Mouse (Mus musculus) neural tube, embryonic 11.5 days (tissue): ENCODE data around the gene Fgf18. TPM values are rescaled to one million over a fixed set of nuclear protein-coding genes. Genes with fewer than 3 reads are reported as not detected.

Experiments
- ATAC-seq: fragments of 200-750 bp; cut with Nextera tagmentation; 2 replicates; pipeline ENCODE4 v1.8.0; 2017; ENCODE audit warnings: moderate number of reproducible peaks, mild to moderate bottlenecking, moderate TSS enrichment, moderate library complexity; ENCODE audit not compliant: insufficient read depth, low FRiP score, low TSS enrichment
- DNase-seq: peaks from one replicate; pipeline ENCODE4 v3.0.0-alpha.2; 2015; ENCODE audit warnings: low spot score
- H3K27ac ChIP-seq: fragments of 300-500 bp; sonication (generic); 2 replicates; pipeline ENCODE4 v1.5.1; 2014; ENCODE audit warnings: low read depth, mild to moderate bottlenecking, low read length
- H3K27me3 ChIP-seq: fragments of 300-500 bp; sonication (generic); 2 replicates; pipeline ENCODE4 v1.6.1; 2014; ENCODE audit warnings: mild to moderate bottlenecking, low read length, mixed read lengths; ENCODE audit not compliant: control insufficient read depth, insufficient read depth
- H3K36me3 ChIP-seq: fragments of 300-500 bp; sonication (generic); 2 replicates; pipeline ENCODE4 v1.6.1; 2014; ENCODE audit warnings: mild to moderate bottlenecking, low read length, moderate library complexity, mixed read lengths; ENCODE audit not compliant: control insufficient read depth, insufficient read depth
- H3K4me1 ChIP-seq: fragments of 300-500 bp; sonication (generic); 2 replicates; pipeline ENCODE4 v1.6.1; 2014; ENCODE audit warnings: low read length, mixed read lengths; ENCODE audit not compliant: control insufficient read depth, insufficient read depth
- H3K4me2 ChIP-seq: fragments of 300-500 bp; sonication (generic); 2 replicates; pipeline ENCODE4 v1.6.1; 2014; ENCODE audit warnings: low read depth, mild to moderate bottlenecking, moderate library complexity
- H3K4me3 ChIP-seq: fragments of 300-500 bp; sonication (generic); 2 replicates; pipeline ENCODE4 v1.5.1; 2014; ENCODE audit warnings: low read depth, low read length
- H3K9ac ChIP-seq: fragments of 300-500 bp; sonication (generic); 2 replicates; pipeline ENCODE4 v1.6.1; 2014; ENCODE audit warnings: mild to moderate bottlenecking, low read length
- H3K9me3 ChIP-seq: fragments of 300-500 bp; sonication (generic); 2 replicates; pipeline ENCODE4 v1.6.1; 2016; ENCODE audit warnings: low read length; ENCODE audit not compliant: control insufficient read depth
- WGBS: fragments of 180-500 bp; shearing (Covaris S2); extraction: QIAGEN DNeasy Blood & Tissue Kit; methylation state at CpG from one replicate; pipeline ENCODE4 v1.1.7; 2014; 5-methylcytosine and 5-hydroxymethylcytosine counted together
- polyA plus RNA-seq: library from polyadenylated mRNA; unstranded; fragments of >200 nt; fragmentation: Nextera tagmentation; extraction: Ambion mirVana; gene quantifications from 2 replicates; pipeline ENCODE4 v1.2.1, GENCODE M21; 2014

The Fgf18 gene
- polyA plus RNA-seq, 1 experiment from 2014 or later: 9.9 TPM

DNA sequence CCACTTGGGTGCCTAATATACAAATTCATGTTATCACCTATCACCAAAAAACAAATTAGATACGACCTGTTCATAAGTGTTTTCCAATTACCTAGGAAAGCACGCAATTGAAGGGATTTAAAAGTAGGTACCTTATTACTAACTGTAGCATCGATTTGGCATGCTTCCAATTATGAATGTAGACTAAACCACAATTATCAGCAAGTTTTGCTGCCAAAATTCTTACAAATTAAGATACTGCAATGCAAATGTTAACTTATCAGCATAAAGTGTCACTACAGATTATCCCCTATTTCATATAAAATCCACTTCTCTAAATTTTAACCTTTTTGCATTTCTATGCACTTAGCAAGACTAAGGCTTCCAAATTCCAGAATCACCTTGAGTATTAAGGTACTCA is 7.3 kb upstream of the Fgf18 start:
- ATAC-seq (no peak), DNase-seq (no peak)
- H3K27me3 ChIP-seq: no peaks in the 10 kb centered on the region
- H3K36me3 ChIP-seq: no peaks in the 10 kb centered on the region
- WGBS: 96% methylated on average over 3 of the region's 3 CpGs
- no peak overlapping the region for H3K4me3 ChIP-seq
- H3K4me1 ChIP-seq: no peaks in the 10 kb centered on the region
- no peak overlapping the region for H3K27ac ChIP-seq
- H3K9ac ChIP-seq: no peak overlapping the region
- no peaks in the 10 kb centered on the region for H3K9me3 ChIP-seq
- no peak overlapping the region for H3K4me2 ChIP-seq

DNA sequence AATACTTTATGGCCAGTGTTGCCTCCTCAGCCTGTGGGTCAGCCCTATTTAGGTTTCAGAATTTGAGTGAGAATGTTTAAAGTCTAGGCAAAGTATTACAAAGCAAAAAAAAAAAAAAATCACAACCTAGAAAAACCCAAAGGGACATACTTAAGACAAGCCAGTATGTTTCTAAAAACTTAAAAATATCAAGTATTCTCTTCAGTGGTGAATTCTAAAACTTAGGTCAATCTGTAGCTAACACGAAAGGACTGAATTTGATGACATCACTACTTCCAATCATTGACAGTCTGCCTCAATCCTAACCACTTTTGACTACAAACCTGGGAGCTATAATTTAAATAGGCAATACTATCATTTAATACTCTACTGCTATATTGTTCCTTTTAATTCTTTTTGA is 5.8 kb upstream of the Fgf18 start:
- ATAC-seq (no peak), DNase-seq (no peak)
- Histone ChIP-seq H3K9ac (no peak overlapping the region), H3K27me3 (no peaks in the 10 kb centered on the region), H3K9me3 (no peaks in the 10 kb centered on the region), H3K36me3 (no peaks in the 10 kb centered on the region), H3K4me2 (no peak overlapping the region), H3K27ac (no peak overlapping the region), H3K4me3 (no peak overlapping the region), H3K4me1 (no peaks in the 10 kb centered on the region)
- 97% methylated on average over 1 of the region's 1 CpGs for WGBS

DNA sequence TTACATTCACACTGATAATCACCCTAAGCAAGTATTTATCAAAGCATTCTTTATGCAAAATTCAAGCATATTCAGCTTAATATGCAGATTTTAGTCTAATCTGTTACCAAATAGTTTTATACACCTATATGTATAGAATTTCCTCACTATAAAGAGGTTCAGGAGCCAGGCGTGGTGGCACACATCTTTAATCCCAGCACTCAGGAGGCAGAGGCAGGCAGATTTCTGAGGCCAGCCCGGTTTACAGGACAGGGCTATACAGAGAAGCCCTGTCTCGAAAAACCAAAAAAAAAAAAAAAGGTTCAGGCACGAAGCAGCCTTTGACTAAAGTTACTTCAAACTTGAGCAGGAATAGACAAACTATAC is 4.6 kb upstream of the Fgf18 start:
- Histone ChIP-seq H3K9ac (no peak overlapping the region), H3K36me3 (no peaks in the 10 kb centered on the region), H3K4me2 (no peak overlapping the region), H3K4me3 (no peak overlapping the region), H3K27me3 (peaks cover 2% of the 10 kb centered on the region; the same call in 1 of the 2 replicates), H3K4me1 (0 out of 2 replicates have a peak, but pooled peaks cover 2% of the 10 kb centered on the region), H3K9me3 (no peaks in the 10 kb centered on the region), H3K27ac (no peak overlapping the region)
- ATAC-seq: no peak
- WGBS: 80% methylated on average over 4 of the region's 4 CpGs
- no peak for DNase-seq

DNA sequence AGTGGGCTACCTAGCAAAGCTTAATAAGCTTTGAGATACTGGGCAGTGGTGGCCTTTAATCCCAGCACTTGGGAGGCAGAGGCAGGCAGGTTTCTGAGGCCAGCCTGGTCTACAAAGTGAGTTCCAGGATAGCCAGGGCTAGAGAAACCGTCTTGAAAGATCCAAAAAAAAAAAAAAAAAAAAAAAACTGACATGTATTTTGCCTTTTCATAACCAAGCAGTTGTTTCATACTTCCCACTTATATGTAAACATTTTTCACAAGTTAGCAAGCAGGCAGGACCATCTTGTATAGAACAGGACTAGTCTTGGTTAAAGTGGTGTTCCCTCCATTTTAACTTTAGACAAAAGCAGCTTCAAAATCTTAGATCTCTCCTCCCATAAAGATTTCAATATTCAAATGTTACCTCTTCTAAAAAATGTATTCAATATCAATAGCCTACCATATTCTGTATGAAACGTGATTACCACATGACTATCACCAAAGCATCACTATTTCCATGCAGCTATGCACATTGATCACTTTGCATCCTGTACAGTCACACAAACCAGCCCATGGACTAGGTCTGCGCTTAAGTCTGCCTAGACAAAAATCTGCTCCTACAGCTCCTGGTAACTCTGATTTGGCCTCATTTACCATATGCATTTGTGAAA is 4.1 kb upstream of the Fgf18 start:
- peaks cover 5% of the 10 kb centered on the region; the same call in 1 of the 2 replicates for H3K27me3 ChIP-seq
- H3K9me3 ChIP-seq: no peaks in the 10 kb centered on the region
- H3K9ac ChIP-seq: no peak overlapping the region
- DNase-seq (no peak), ATAC-seq (no peak)
- 0 out of 2 replicates have a peak, but pooled peaks cover 3% of the 10 kb centered on the region for H3K4me1 ChIP-seq
- no peak overlapping the region for H3K4me3 ChIP-seq
- WGBS: 78% methylated on average over 3 of the region's 3 CpGs
- no peaks in the 10 kb centered on the region for H3K36me3 ChIP-seq
- no peak overlapping the region for H3K27ac ChIP-seq
- no peak overlapping the region for H3K4me2 ChIP-seq

DNA sequence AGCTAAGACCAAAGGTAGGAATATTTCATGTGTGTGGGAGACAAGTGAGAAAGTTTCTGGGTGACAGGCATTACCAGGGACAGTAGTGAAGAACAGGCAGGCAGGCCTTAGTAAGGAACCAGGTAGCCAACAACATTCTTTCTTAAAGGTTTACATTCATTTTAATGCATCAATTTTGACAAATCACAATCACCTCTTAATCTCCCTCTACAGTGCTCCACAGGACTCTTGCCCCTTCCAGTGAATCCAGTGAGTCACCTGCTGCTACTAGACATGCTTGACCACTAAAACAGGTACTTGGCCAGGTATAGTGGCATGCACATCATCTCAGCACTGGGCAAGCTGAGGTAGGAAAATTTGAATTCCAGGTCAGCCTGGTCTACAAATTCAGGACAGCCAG is 3.2 kb upstream of the Fgf18 start:
- Histone ChIP-seq H3K4me2 (no peak overlapping the region), H3K27ac (no peak overlapping the region), H3K27me3 (peaks cover 10% of the 10 kb centered on the region), H3K9me3 (no peaks in the 10 kb centered on the region), H3K4me1 (peaks cover 7% of the 10 kb centered on the region; the same call in 1 of the 2 replicates), H3K9ac (no peak overlapping the region), H3K36me3 (no peaks in the 10 kb centered on the region), H3K4me3 (no peak overlapping the region)
- ATAC-seq (no peak), DNase-seq (no peak)

DNA sequence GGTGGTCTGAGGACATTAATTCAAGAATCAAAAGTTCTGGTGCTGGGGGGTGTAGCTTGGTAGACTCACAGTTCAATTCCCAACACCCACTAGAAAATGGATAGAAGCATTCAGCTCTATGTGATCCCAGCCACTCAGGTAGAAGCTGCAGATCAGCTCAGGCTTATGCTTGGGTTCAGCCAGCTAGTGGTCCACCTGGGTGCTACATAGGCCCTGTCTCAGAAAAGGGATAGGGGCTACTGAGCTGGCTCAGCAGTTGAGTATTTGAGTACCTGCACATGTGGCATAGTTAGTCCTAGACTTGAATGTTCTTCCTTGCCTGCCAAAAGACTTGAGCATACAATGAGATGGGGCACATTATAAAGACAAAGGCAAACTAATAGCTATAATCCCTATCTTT is 2.3 kb upstream of the Fgf18 start:
- Histone ChIP-seq H3K4me3 (no peak overlapping the region), H3K4me1 (peaks cover 7% of the 10 kb centered on the region; the same call in 1 of the 2 replicates), H3K9me3 (no peaks in the 10 kb centered on the region), H3K9ac (no peak overlapping the region), H3K36me3 (no peaks in the 10 kb centered on the region), H3K27ac (no peak overlapping the region), H3K4me2 (no peak overlapping the region), H3K27me3 (peaks cover 17% of the 10 kb centered on the region)
- ATAC-seq (no peak), DNase-seq (no peak)

DNA sequence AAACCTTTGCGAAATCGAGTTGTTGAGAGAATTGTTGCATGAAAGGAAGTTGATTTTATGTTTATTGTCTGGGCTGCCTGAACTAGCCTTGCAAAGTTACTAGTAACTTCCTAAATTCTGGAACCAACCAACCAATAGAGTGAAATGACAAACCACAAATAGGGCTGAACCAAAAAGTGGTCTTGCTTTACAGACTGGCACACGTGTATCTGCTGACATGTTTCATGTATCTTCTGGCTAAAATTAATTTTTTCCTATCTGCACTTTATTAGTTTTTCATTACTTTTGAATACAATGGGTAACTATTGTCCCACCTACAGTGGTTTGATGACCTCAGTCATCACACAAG is 1.9 kb upstream of the Fgf18 start:
- Histone ChIP-seq H3K9ac (no peak overlapping the region), H3K36me3 (no peaks in the 10 kb centered on the region), H3K4me2 (no peak overlapping the region), H3K27ac (no peak overlapping the region), H3K4me1 (peaks cover 7% of the 10 kb centered on the region; the same call in 1 of the 2 replicates), H3K9me3 (no peaks in the 10 kb centered on the region), H3K27me3 (peaks cover 20% of the 10 kb centered on the region), H3K4me3 (no peak overlapping the region)
- no peak for DNase-seq
- WGBS: 38% methylated on average over 3 of the region's 3 CpGs
- no peak for ATAC-seq

DNA sequence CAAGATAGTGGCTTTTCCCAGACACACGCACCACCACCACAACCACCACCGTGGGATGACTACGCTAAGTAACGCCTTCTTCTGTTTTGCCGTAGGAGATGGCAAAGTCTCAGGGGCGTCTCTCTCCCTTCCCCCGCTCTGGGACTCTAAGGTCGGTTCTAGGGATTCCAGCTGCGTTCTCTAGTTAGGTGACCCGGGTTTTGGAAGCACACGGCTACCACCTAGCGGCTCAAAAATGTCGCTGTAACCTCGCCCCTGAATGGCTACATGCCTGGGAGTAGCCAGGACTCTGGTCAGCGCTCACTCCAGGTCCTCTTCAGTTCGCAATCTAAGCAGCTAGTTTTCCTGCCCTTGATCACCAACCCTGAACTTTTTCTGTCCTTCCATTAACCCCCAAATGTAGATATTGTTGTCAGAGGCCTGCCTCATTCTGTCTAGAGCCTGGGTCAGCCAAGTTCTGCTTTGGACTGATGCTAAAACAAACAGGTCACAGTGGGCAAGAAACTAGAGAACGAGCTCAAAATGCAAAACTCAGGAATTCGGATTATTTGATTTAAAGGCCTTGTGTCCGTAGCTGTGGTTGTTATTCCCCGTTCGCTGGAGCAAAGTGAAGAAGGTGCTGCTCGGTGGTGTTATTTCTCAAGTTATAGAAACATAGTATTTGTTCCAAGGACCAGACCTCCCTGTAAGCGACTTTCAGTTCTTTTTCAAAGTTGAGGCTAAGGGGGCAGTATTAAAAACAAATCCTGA is 1.3 kb upstream of the Fgf18 start:
- Histone ChIP-seq H3K4me2 (peak overlapping the region; percentile 78), H3K36me3 (no peaks in the 10 kb centered on the region), H3K9ac (peak overlapping the region; percentile 55; the same call in 1 of the 2 replicates), H3K9me3 (no peaks in the 10 kb centered on the region), H3K4me1 (peaks cover 7% of the 10 kb centered on the region; the same call in 1 of the 2 replicates), H3K27me3 (peaks cover 20% of the 10 kb centered on the region), H3K27ac (peak overlapping the region; percentile 73), H3K4me3 (peak overlapping the region; percentile 65)
- WGBS: 6% methylated on average over 23 of the region's 23 CpGs
- peak; percentile 73 for ATAC-seq
- DNase-seq: peak; percentile 89
